Mouse (Mus musculus) spleen, adult 2 months (tissue): ENCODE data around the gene Dynlt1c.
"Not testable (repeated sequence)": the region's sequence is repeated elsewhere in the genome, so short reads cannot be mapped to it uniquely, and the experiment has no call there.

Experiments used
- CTCF ChIP-seq: fragments of 200-500 bp; IDR thresholded peaks from 2 replicates; pipeline ENCODE4 v1.5.1; 2011; ENCODE audit warnings: mild to moderate bottlenecking, inconsistent platforms; ENCODE audit not compliant: insufficient read depth, insufficient read length, insufficient replicate concordance; ENCODE audit errors: extremely low read depth
- POLR2A ChIP-seq: fragments of 200-500 bp; IDR thresholded peaks from 2 replicates; pipeline ENCODE4 v1.6.1; 2011; ENCODE audit warnings: low read depth, low read length, inconsistent platforms

DNA sequence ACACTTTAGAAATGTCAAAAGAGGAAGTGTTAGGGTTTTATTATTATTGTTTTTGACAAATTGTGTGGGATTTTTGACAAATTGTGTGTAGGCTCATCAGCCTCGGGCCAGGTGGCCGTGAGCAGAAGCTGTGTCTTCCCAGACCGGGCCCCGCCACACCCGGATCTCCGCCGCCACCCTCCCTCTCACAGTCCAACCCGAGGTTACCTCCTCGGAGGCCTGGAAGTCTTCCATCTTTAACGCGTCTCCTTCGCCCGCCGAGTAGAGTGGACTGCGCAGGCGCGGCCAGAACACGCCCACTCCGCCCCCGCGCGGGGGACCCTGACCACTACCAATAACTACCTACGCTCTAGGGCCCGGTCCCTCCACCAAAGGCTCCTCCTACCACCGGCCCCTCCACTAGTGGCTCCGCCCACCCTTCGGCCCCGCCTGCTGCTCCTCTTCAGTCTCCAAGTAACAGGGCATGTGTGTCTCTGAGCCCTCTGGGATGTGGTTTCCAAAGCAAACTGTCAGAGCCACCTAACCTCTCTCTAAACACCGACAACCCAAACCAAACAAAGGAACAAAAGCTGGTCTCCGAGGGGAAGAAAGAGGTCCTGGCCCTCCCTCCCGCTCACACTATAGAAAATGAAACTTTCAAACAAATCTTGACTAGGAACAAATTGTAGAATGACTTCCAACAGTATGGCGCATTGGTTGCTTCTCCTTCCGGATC lies 54.3 kb downstream of the Dynlt1c start, which contains the start of gene Dynlt1f:
- not testable (repeated sequence) for TF ChIP-seq POLR2A, CTCF
